Mouse (Mus musculus): ENCODE data around the gene Sh3kbp1.

Sh3kbp1 gene

GRCm38 (mm10) chrX:159835239-159835638 is 208.2 kb downstream of the Sh3kbp1 start:
- no peak for DNase-seq (ENCODE audit: low spot score in 2 of 2)

- peak in 1 of 2 experiments; percentile 13 for DNase-seq (ENCODE audit: low spot score in 2 of 2)
These were observed 210.3 kb downstream of the Sh3kbp1 start for GRCm38 (mm10) chrX:159837379-159837778.

GRCm38 (mm10) chrX:159839786-159840185 is 212.7 kb downstream of the Sh3kbp1 start:
- no peak for DNase-seq (ENCODE audit: low spot score in 2 of 2)

GRCm38 (mm10) chrX:159840225-159840624 is 213.2 kb downstream of the Sh3kbp1 start:
- no peak for DNase-seq (ENCODE audit: low spot score in 2 of 2)

- DNase-seq (ENCODE audit: low spot score in 2 of 2), result no peak
These were observed 223.7 kb downstream of the Sh3kbp1 start for GRCm38 (mm10) chrX:159850722-159851121.

- no peak for DNase-seq (ENCODE audit: low spot score in 2 of 2)
These were observed 229.8 kb downstream of the Sh3kbp1 start for GRCm38 (mm10) chrX:159856866-159857265.

GRCm38 (mm10) chrX:159858126-159858525 is 231.1 kb downstream of the Sh3kbp1 start:
- DNase-seq (ENCODE audit: low spot score in 2 of 2), result no peak

GRCm38 (mm10) chrX:159860841-159861530 is 233.9 kb downstream of the Sh3kbp1 start:
- no peak for DNase-seq (ENCODE audit: low spot score in 2 of 2)

- DNase-seq (ENCODE audit: low spot score in 2 of 2), result no peak
These were observed 240.6 kb downstream of the Sh3kbp1 start for GRCm38 (mm10) chrX:159867660-159868059.

- no peak for DNase-seq (ENCODE audit: low spot score in 2 of 2)
These were observed 245.4 kb downstream of the Sh3kbp1 start for GRCm38 (mm10) chrX:159872521-159872920.

GRCm38 (mm10) chrX:159877770-159878169 is 250.7 kb downstream of the Sh3kbp1 start:
- DNase-seq (ENCODE audit: low spot score in 2 of 2), result no peak

GRCm38 (mm10) chrX:159879455-159879854 is 252.4 kb downstream of the Sh3kbp1 start:
- no peak for DNase-seq (ENCODE audit: low spot score in 2 of 2)

- DNase-seq (ENCODE audit: low spot score in 2 of 2), result no peak
These were observed 254.5 kb downstream of the Sh3kbp1 start for GRCm38 (mm10) chrX:159881576-159881975.

- no peak for DNase-seq (ENCODE audit: low spot score in 2 of 2)
These were observed 269.5 kb downstream of the Sh3kbp1 start for GRCm38 (mm10) chrX:159896536-159896935.

GRCm38 (mm10) chrX:159898110-159898509 is 271.0 kb downstream of the Sh3kbp1 start:
- no peak for DNase-seq (ENCODE audit: low spot score in 2 of 2)

- DNase-seq (ENCODE audit: low spot score in 2 of 2), result no peak
These were observed 272.0 kb downstream of the Sh3kbp1 start for GRCm38 (mm10) chrX:159899121-159899520.

GRCm38 (mm10) chrX:159903421-159903820 is 276.3 kb downstream of the Sh3kbp1 start:
- DNase-seq (ENCODE audit: low spot score in 2 of 2), result no peak

- no peak for DNase-seq (ENCODE audit: low spot score in 2 of 2)
These were observed 280.6 kb downstream of the Sh3kbp1 start for GRCm38 (mm10) chrX:159907703-159908102.

- DNase-seq (ENCODE audit: low spot score in 2 of 2), result peak in 1 of 2 experiments; percentile 11
These were observed 282.6 kb downstream of the Sh3kbp1 start for GRCm38 (mm10) chrX:159909446-159910277.

GRCm38 (mm10) chrX:159910600-159910999 is 283.5 kb downstream of the Sh3kbp1 start:
- no peak for DNase-seq (ENCODE audit: low spot score in 2 of 2)

- DNase-seq (ENCODE audit: low spot score in 2 of 2), result no peak
These were observed 284.5 kb downstream of the Sh3kbp1 start for GRCm38 (mm10) chrX:159911613-159912012.

- DNase-seq (ENCODE audit: low spot score in 2 of 2), result no peak
These were observed 285.0 kb downstream of the Sh3kbp1 start for GRCm38 (mm10) chrX:159912061-159912460.

GRCm38 (mm10) chrX:159913489-159913888 is 286.4 kb downstream of the Sh3kbp1 start:
- DNase-seq (ENCODE audit: low spot score in 2 of 2), result no peak
